Mouse (Mus musculus) kidney, postnatal 14 days (tissue): ENCODE measurements at regions not wholly inside any gene's neighbourhood (a gene's known extent, or its start where the extent isn't known, plus 50 kb on each side); places are given as distances from the start of the nearest gene placed in this dataset.
A peak's percentile ranks its signal among the peaks of the same experiment; 100 is the strongest.

Experiments used
- DNase-seq: peaks from one replicate; pipeline ENCODE4 v3.0.0; 2022; ENCODE audit warnings: mixed read lengths

GRCm38 (mm10) chr1:51697265-51698192 is 218.3 kb downstream of the Myo1b start:
- DNase-seq: peak; percentile 52

GRCm38 (mm10) chr1:51696471-51696870 is 218.2 kb upstream of the Nabp1 start:
- no peak for DNase-seq

DNA sequence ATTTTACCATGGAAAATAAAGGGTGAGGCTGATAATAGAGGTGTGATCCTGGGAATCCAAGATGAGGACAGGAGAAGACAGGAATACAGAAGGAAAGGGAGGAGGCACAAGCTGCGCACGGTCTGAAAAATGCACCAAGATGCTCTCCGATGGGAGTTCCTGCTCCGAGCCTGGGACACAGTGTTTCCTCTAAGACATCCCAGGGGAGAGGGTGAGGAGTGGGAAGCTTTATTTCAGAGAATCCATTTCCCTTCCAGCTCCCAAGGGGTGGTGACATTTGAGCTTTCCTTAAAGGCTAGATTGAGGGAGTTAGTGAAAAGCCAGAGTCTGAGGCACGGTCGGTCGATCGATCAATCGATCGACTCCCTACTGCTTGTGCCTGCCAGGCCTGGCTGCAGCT is 212.7 kb upstream of the Nabp1 start:
- no peak for DNase-seq

DNA sequence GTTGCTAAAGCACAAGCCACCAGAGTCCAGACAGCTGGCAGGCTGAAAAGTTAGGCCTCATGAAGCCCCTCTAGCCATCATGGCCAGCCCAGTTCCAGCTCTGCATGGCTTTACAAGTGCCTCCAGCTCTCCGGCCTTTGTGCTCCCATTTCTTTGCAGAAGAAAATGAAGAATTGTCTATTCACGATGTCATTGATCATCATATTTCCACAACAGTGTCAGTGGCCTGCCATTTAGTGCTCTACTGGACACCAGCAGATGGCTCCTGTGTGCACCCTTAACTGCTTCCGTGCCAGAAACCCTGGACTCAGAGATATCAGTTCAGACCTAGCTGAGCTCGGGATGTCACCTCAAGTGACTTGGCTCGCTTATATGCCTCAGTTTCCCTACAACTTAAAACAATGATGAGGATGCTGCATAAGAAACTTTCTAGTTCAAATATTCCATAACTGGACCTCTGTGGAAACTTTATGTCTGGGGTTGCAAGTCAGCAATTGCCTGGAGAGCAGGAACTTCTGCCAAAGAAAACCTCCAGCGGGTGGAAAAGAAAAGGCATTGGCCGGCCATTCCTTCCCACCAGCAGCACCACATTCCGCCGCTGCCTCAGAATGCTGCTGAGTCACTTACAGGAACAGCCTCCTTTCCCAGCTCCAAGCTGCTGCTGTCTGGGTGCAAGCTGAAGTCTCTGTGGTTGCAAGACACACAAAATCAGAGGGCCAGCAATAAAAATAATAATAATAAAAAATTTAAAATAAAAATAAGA is 211.4 kb upstream of the Nabp1 start:
- DNase-seq: peak; percentile 70

DNA sequence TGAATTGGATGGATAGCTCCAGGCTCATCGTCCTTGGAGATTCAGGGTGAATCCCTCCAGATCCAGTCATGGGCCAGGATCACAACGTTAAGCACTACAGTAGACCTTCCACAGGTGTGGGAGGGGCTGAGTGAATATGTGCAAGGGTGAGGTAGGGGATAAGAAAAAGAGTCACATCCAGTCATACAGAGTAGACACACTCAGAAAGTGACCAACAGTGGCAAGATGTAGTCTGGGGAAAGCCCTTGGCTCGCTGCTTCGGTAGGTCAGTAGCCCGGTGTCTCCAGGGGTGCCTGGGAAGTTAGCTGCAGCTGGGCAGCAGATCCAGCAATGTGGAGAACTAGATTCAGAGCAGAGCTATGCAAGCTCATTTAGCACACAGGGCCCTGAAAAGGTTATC is 210.7 kb upstream of the Nabp1 start:
- DNase-seq: no peak

DNA sequence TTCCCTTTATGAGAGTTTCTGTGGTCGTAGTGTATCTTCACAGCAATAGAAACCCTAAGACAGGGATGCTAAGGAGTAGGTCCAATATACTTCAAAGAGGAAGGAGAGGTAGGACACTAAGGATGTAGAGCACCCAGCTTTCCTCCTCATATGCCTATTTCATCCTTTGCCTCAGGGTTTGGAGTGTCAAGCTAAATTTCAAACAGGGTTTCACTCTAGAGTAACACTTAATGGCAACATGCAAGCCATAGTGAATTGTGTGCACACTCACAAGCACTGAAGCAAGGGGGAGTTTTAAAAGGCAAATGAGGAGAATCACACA is 210.0 kb upstream of the Nabp1 start:
- no peak for DNase-seq

GRCm38 (mm10) chr1:51687484-51688223 is 209.4 kb upstream of the Nabp1 start:
- DNase-seq: no peak

GRCm38 (mm10) chr1:51686759-51687158 is 208.5 kb upstream of the Nabp1 start:
- DNase-seq: no peak

- DNase-seq: no peak
Observed at GRCm38 (mm10) chr1:51682273-51682672, 204.0 kb upstream of the Nabp1 start.

GRCm38 (mm10) chr1:51681872-51682271 is 203.6 kb upstream of the Nabp1 start:
- no peak for DNase-seq

DNA sequence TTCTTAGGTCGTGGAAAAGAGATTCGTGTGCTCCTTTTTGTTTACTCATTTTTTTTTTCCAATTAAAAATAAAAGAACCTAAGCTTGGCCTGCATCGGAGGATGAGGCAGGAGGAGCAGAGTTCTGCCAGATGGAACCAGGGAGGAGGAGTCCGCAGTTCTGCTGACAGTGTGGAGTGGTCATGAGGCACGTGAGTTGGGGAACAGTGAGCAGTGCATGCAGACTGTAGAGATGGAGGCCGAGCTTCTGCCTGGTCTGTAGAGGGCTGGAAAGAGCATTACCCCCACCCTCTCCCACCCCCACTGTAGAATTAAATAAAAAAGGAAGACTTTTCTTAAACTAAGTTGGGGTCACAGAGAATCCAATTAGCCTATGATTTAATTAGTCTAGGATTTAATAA is 202.5 kb upstream of the Nabp1 start:
- DNase-seq: no peak

DNA sequence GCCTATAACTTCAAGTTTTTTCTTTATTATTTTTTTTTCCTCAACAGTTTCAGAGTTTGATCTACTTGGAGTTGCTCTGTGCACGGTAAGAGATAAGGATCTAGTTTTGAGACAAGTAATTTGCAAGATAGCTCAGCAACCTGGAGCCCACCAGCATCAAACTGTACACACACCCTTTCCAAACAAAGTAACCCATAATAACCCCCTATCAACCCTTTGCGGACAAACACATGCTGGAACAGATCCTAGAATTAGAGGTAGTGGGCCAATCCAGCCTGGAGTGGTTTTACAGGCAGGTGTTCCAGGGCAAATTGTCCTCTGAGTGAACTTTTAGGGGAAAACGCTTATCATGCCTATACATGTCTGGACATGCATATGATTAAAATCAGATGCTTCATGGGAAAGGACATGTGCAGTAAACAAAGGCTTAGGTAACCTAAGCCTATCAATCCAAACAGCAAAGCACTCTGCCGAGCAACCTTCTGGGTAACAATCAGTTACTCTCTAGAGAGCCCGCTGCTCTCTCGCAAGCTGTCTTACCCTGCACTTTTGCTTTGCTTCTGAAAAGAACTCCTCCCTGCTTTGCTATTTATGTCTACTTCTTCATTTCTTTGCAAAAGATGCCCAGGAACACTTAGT is 200.2 kb upstream of the Nabp1 start:
- no peak for DNase-seq

- DNase-seq: peak; percentile 52
Observed at GRCm38 (mm10) chr1:51677802-51678201, 199.6 kb upstream of the Nabp1 start.

DNA sequence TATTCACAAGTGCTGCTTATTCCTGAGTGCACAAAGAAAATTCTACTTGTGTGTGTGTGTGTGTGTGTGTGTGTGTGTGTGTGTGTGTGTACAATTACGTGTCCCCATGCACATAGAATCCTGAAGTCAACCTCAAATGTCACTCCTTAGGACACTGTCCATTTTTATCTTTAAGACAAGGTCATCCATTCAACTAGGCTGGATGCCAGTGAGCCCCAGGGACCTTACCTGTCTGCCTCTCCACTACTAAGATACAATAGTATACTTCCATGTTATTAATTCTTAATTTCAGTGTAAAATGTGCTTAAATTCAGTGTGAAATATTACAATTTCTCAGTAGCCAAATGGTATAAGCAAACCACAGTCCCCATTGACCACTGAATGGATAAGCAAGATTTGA is 193.5 kb upstream of the Nabp1 start:
- no peak for DNase-seq

DNA sequence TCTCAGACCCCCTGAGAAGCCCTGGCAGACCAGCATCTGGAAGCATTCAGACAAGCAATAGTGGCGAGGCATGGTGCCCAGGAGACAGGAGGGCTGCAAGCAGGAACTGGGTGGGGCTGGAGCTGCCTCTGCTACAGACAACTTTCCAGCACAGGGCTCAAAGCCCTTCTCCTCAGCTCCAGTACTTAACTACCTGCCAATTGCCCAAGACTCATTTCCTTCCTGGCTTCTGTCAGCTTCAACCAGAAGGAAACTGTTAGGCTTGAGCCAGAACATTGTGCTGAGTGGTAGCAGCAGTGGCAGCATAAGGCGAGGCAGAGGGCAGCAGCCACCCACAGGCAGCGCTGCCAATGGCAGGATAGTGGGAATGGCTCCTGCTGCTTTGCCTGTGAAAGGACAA is 193.1 kb upstream of the Nabp1 start:
- DNase-seq: peak; percentile 44

GRCm38 (mm10) chr1:51670009-51670408 is 191.8 kb upstream of the Nabp1 start:
- no peak for DNase-seq

DNA sequence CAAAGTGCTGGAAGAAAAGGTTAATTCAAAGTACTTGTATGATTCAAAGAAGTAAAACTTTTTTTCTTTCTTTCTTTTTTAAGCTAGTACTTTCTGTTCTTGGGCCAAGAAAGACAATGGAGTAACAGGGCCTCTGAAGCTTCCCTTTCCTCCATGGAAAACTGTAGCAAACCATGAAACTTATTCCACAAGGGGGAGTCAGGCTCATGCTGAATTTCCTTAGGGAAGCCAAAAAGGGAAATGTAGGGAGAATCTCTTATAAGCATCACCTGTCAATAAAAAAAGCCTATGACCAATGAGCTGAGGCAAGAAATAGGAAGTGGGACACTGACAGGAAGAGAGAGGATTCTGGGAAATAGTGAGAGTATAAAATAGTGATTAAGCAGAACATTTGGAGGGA is 190.7 kb upstream of the Nabp1 start:
- peak; percentile 39 for DNase-seq

DNA sequence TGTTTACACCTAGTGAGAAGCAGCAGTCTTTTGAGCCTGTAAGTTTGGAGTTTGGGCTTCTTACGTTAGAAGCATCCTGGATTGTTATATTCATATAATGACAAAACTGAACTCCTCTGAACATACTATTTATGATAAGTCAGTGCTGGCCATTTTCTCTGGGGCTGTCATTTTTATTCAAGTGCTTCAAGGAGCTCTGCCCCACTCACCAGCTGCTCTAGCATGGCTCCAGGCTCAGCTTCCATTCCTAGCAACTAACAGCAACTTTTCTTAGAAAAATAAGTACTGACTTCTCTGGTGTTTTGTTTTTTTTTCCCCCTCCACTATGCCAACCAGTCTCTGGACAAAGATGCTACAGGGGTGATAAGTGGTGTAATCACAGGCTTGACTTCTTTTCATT is 182.3 kb upstream of the Nabp1 start:
- DNase-seq: no peak

DNA sequence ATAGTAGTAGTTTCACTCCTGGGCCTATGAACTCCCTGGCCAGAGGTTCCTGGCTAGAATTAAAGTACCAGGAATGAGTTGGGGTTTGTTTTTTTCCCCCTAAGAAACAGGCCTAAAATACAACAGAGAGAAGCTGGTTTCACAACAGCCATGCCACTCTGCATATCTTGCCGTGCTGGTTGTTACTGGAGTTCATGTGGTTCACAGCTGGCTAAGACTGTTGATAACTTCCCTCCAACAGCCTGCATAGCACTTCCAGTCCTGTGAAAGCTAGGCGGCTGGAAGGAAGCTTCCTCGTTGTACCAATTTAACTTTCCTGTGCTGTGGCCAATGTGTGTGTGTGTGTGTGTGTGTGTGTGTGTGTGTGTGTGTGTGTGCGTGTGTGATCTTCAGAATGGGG is 179.0 kb upstream of the Nabp1 start:
- no peak for DNase-seq

DNA sequence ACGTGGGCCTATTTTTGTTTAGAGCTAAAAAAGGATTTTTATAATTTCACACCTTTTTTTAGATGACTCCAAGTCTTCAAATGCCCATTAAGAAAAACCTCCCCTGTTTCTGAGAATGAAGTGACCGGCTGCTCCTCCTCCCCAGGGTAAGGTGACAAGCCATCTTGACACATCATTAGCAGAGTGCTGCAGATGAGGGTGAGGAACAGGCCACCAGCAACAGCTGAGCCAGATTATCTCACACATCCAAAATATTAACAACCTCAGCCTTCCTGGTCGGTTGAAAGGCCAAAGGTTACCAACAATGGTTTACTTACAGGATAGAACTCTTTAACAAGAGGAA is 172.4 kb upstream of the Nabp1 start:
- DNase-seq: no peak

GRCm38 (mm10) chr1:51649963-51650652 is 171.9 kb upstream of the Nabp1 start:
- DNase-seq: no peak

GRCm38 (mm10) chr1:51647955-51648354 is 169.7 kb upstream of the Nabp1 start:
- no peak for DNase-seq

DNA sequence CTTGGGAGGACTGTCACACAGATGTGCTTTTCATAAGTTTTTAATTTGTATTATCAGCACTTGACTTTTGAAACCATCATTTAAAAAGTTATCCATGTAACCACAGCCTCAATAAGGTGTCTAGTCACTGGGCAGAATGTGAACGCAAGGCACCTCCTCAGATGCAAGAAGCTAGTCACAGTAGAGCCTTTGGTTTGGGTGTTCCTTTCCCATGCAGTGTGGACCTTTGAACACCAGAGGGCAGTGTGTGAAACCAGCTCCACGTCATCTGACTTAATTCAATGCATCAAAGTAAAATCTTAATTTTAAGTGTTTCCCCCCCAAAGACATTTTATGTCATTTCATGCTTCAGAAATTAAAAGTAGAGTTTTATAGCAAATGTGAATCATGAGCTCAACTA is 166.2 kb upstream of the Nabp1 start:
- DNase-seq: peak; percentile 73
